Mouse (Mus musculus) myocyte (in vitro differentiated cells): ENCODE results near the gene Tal1. TPM values are rescaled to one million over a fixed set of nuclear protein-coding genes. Genes with fewer than 3 reads are reported as not detected.

Experiments used
- H3K27me3 ChIP-seq: one replicate; pipeline ENCODE4 v1.6.1; 2011; ENCODE audit not compliant: control insufficient read depth, insufficient read depth, insufficient read length
- H3K36me3 ChIP-seq: one replicate; pipeline ENCODE4 v1.6.1; 2011; ENCODE audit not compliant: control insufficient read depth, insufficient read depth
- H3K4me2 ChIP-seq: one replicate; pipeline ENCODE4 v1.6.1; 2011; ENCODE audit warnings: low read depth, control low read depth
- H3K4me3 ChIP-seq: one replicate; pipeline ENCODE4 v1.5.1; 2011; ENCODE audit warnings: mild to moderate bottlenecking, control low read depth, moderate library complexity
- H3K79me2 ChIP-seq: one replicate; pipeline ENCODE4 v1.6.1; 2011; ENCODE audit not compliant: control insufficient read depth, insufficient read depth
- H3ac ChIP-seq: one replicate; pipeline ENCODE4 v1.6.1; 2011; ENCODE audit not compliant: control insufficient read depth, insufficient read length
- CEBPB ChIP-seq: IDR thresholded peaks from 2 replicates; pipeline ENCODE4 v1.6.1; 2011; ENCODE audit warnings: mild to moderate bottlenecking, moderate library complexity; ENCODE audit not compliant: poor library complexity, insufficient read depth, severe bottlenecking
- E2F4 ChIP-seq: IDR thresholded peaks from one replicate; pipeline ENCODE4 v1.6.1; 2011; ENCODE audit warnings: mild to moderate bottlenecking, control low read depth, moderate library complexity; ENCODE audit not compliant: insufficient read depth
- MAX ChIP-seq: IDR thresholded peaks from one replicate; pipeline ENCODE4 v1.6.1; 2011; ENCODE audit warnings: low read depth, mild to moderate bottlenecking, control low read depth
- MYOD1 ChIP-seq, 3 experiments: IDR thresholded peaks; one replicate each; pipeline ENCODE4 v1.6.1; 2011; ENCODE audit warnings: control low read depth in 2 of 3, low read depth in 2 of 3, mild to moderate bottlenecking in 2 of 3, moderate library complexity in 1 of 3; ENCODE audit not compliant: insufficient read length in 2 of 3, control insufficient read depth in 1 of 3
- MYOG ChIP-seq, 3 experiments: IDR thresholded peaks; one replicate each; pipeline ENCODE4 v1.6.1; 2011; ENCODE audit warnings: control low read depth in 2 of 3, low read depth in 2 of 3, mild to moderate bottlenecking in 2 of 3; ENCODE audit not compliant: insufficient read length in 2 of 3, control insufficient read depth in 1 of 3, insufficient read depth in 1 of 3
- POLR2A ChIP-seq: IDR thresholded peaks from one replicate; pipeline ENCODE4 v1.6.1; 2011; ENCODE audit warnings: low read depth, mild to moderate bottlenecking, control low read depth, moderate library complexity; ENCODE audit not compliant: insufficient read length
- POLR2AphosphoS2 ChIP-seq: IDR thresholded peaks from one replicate; pipeline ENCODE4 v1.6.1; 2011; ENCODE audit warnings: low read depth, control low read depth; ENCODE audit not compliant: insufficient read length
- REST ChIP-seq: IDR thresholded peaks from one replicate; pipeline ENCODE4 v1.6.1; 2011; ENCODE audit warnings: mild to moderate bottlenecking, control low read depth, moderate library complexity; ENCODE audit not compliant: insufficient read depth, insufficient read length
- SRF ChIP-seq: IDR thresholded peaks from one replicate; pipeline ENCODE4 v1.6.1; 2011; ENCODE audit warnings: low read depth; ENCODE audit not compliant: control insufficient read depth, insufficient read length
- TCF12 ChIP-seq: IDR thresholded peaks from one replicate; pipeline ENCODE4 v1.6.1; 2011; ENCODE audit warnings: mild to moderate bottlenecking, control low read depth; ENCODE audit not compliant: poor library complexity, insufficient read depth, severe bottlenecking
- TCF3 ChIP-seq: IDR thresholded peaks from one replicate; pipeline ENCODE4 v1.6.1; 2011; ENCODE audit warnings: low read depth, control low read depth; ENCODE audit not compliant: insufficient read length
- USF1 ChIP-seq: IDR thresholded peaks from one replicate; pipeline ENCODE4 v1.6.1; 2011; ENCODE audit warnings: low read depth, mild to moderate bottlenecking, control low read depth, moderate library complexity
- polyA plus RNA-seq: library from polyadenylated mRNA; unstranded; fragments of >200 nt; fragmentation: generic; extraction: Trizol; gene quantifications from one replicate; pipeline ENCODE4 v1.2.1, GENCODE M21; 2012; ENCODE audit warnings: missing spikeins

Tal1 gene
- polyA plus RNA-seq, 1 experiment = not detected

DNA sequence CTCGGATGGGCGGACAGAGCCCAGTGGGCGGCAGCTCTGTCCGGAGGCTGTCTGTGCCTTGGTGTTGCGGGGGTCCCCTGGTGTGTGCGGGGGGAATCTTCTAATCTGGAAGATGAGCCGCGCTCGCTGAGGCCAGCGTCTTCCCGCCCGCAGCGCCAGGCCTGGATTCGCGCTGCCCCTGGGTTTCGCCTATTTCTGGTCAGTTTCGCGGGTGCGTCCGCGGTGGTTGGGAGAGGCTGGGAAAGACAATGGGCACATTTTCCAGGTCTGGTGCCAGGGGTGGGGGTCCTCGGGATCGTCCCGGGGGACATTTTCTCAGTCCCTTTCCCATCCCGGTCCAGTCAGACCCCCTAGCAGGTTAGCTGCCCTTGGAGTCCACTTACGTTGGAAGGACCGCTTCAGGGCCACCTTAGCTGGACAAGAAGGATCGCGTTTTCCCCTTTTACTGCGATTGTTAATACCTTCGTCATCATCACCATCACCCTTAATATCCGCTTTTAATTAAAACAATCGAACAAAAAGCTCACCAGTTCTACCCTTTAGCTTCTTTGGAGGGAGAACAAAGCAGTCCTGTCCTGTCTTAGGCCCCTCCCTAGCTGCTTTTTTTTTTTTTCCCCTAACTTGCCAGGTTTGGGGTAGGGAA, 1.6 kb downstream of the Tal1 start:
- peak overlapping the region; percentile 30 for H3K4me2 ChIP-seq
- no peaks in the 10 kb centered on the region for H3K79me2 ChIP-seq
- peaks cover 48% of the 10 kb centered on the region for H3K27me3 ChIP-seq
- no peak for TF ChIP-seq SRF
- TF ChIP-seq MAX = no peak
- TF ChIP-seq E2F4 = no peak
- no peak for TF ChIP-seq TCF12
- TF ChIP-seq POLR2AphosphoS2 = no peak
- TF ChIP-seq REST = no peak
- TF ChIP-seq TCF3 = no peak
- H3ac ChIP-seq = no peak overlapping the region
- H3K4me3 ChIP-seq = no peak overlapping the region
- H3K36me3 ChIP-seq = no peaks in the 10 kb centered on the region

DNA sequence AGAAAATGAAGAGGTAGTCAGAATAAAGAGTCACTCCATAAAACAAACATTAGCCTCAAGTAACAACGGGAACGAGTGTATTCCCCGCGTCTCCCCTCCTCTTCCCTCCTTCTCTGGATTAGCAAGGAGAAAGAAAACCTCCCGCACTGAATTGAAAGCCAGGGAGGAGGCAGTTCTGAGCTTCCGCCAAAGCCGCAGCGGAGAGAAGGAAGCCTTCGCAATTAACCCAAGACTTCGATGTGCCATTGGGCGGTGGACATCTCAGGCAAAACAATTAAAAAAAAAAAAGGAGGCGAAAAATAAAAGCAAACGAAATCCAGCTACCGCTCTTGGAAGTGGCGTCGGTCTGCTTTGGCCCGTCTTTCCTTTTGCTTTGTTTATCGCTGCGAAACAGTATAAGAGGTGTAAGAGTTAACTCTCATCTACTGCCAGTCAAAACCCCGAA, 2.1 kb downstream of the Tal1 start:
- Histone ChIP-seq H3ac (no peak overlapping the region), H3K36me3 (no peaks in the 10 kb centered on the region), H3K27me3 (peaks cover 53% of the 10 kb centered on the region), H3K4me2 (peak overlapping the region; percentile 30), H3K4me3 (no peak overlapping the region), H3K79me2 (no peaks in the 10 kb centered on the region)
- no peak for TF ChIP-seq POLR2A
- no peak for TF ChIP-seq POLR2AphosphoS2
- TF ChIP-seq TCF12 = no peak
- TF ChIP-seq CEBPB = no peak
- TF ChIP-seq SRF = no peak
- TF ChIP-seq REST = no peak
- no peak for TF ChIP-seq USF1
- no peak for TF ChIP-seq TCF3
- no peak for TF ChIP-seq MAX
- TF ChIP-seq MYOD1 (IDR thresholded peaks at IDR 0.05; ENCODE audit: control insufficient read depth in 1 of 3, insufficient read length in 2 of 3, low read depth in 2 of 3) = no peak
- no peak for TF ChIP-seq E2F4

GRCm38 (mm10) chr4:115058871-115059590, 2.8 kb downstream of the Tal1 start:
- Histone ChIP-seq H3K79me2 (no peaks in the 10 kb centered on the region), H3K36me3 (no peaks in the 10 kb centered on the region), H3K4me2 (no peak overlapping the region), H3K4me3 (no peak overlapping the region), H3ac (no peak overlapping the region), H3K27me3 (peaks cover 60% of the 10 kb centered on the region)
- no peak for TF ChIP-seq POLR2AphosphoS2
- no peak for TF ChIP-seq USF1
- no peak for TF ChIP-seq E2F4
- no peak for TF ChIP-seq TCF12
- no peak for TF ChIP-seq MAX
- no peak for TF ChIP-seq POLR2A
- no peak for TF ChIP-seq MYOD1 (IDR thresholded peaks at IDR 0.05; ENCODE audit: control insufficient read depth in 1 of 3, insufficient read length in 2 of 3, low read depth in 2 of 3)
- no peak for TF ChIP-seq REST
- TF ChIP-seq TCF3 = no peak
- no peak for TF ChIP-seq CEBPB
- no peak for TF ChIP-seq MYOG (IDR thresholded peaks at IDR 0.05; ENCODE audit: control insufficient read depth in 1 of 3, insufficient read depth in 1 of 3, insufficient read length in 2 of 3, low read depth in 2 of 3)
- TF ChIP-seq SRF = no peak

GRCm38 (mm10) chr4:115059871-115060270, 3.6 kb downstream of the Tal1 start:
- H3K27me3 ChIP-seq = peaks cover 67% of the 10 kb centered on the region
- no peaks in the 10 kb centered on the region for H3K79me2 ChIP-seq
- no peaks in the 10 kb centered on the region for H3K36me3 ChIP-seq
- no peak overlapping the region for H3K4me3 ChIP-seq
- no peak overlapping the region for H3ac ChIP-seq
- no peak for TF ChIP-seq POLR2A
- TF ChIP-seq MYOG (IDR thresholded peaks at IDR 0.05; ENCODE audit: control insufficient read depth in 1 of 3, insufficient read depth in 1 of 3, insufficient read length in 2 of 3, low read depth in 2 of 3) = no peak
- TF ChIP-seq TCF3 = no peak
- no peak for TF ChIP-seq USF1
- TF ChIP-seq SRF = no peak
- TF ChIP-seq MYOD1 (IDR thresholded peaks at IDR 0.05; ENCODE audit: control insufficient read depth in 1 of 3, insufficient read length in 2 of 3, low read depth in 2 of 3) = no peak
- no peak overlapping the region for H3K4me2 ChIP-seq

DNA sequence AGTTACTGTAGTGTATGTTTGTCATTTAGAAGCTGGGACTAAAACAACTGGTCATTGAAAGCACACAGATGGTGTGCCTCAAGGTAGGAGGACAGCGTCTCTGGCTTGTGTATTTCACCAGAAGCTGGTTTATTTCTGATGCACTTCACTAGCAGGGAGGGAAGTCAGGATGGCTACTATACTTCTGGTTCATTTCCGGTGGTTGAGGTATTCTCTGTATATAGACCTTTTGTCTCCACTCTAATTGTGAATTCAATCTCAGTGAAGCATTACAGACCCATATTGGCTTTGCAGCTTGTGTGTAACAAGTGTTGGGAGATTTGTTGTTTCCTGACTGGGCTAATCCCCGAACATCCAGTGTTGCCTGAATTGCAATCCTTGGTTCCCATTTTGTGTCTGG, 4.5 kb downstream of the Tal1 start:
- peaks cover 73% of the 10 kb centered on the region for H3K27me3 ChIP-seq
- H3K4me3 ChIP-seq = no peak overlapping the region
- H3K4me2 ChIP-seq = no peak overlapping the region
- no peaks in the 10 kb centered on the region for H3K79me2 ChIP-seq
- H3K36me3 ChIP-seq = no peaks in the 10 kb centered on the region
- H3ac ChIP-seq = no peak overlapping the region
- TF ChIP-seq USF1 (no peak), TCF3 (no peak), POLR2AphosphoS2 (no peak), POLR2A (no peak), REST (no peak), MYOD1 (IDR thresholded peaks at IDR 0.05; ENCODE audit: control insufficient read depth in 1 of 3, insufficient read length in 2 of 3, low read depth in 2 of 3) (no peak), MAX (no peak), MYOG (IDR thresholded peaks at IDR 0.05; ENCODE audit: control insufficient read depth in 1 of 3, insufficient read depth in 1 of 3, insufficient read length in 2 of 3, low read depth in 2 of 3) (no peak), SRF (no peak)
